Mouse (Mus musculus): ENCODE measurements around the gene Camk2d.

Gene Camk2d

GRCm38 (mm10) chr3:126746148-126746803, 150.2 kb downstream of the Camk2d start:
- DNase-seq (ENCODE audit: low spot score in 2 of 2): no peak

GRCm38 (mm10) chr3:126747628-126748027, 151.5 kb downstream of the Camk2d start:
- no peak for DNase-seq (ENCODE audit: low spot score in 2 of 2)

- no peak for DNase-seq (ENCODE audit: low spot score in 2 of 2)
Observed at GRCm38 (mm10) chr3:126751377-126752098, 155.4 kb downstream of the Camk2d start.

- no peak for DNase-seq (ENCODE audit: low spot score in 2 of 2)
Observed at GRCm38 (mm10) chr3:126752978-126753377, 156.9 kb downstream of the Camk2d start.

GRCm38 (mm10) chr3:126758398-126758797, 162.3 kb downstream of the Camk2d start:
- DNase-seq (ENCODE audit: low spot score in 2 of 2): no peak

- no peak for DNase-seq (ENCODE audit: low spot score in 2 of 2)
Observed at GRCm38 (mm10) chr3:126760608-126761007, 164.5 kb downstream of the Camk2d start.

GRCm38 (mm10) chr3:126764745-126765144, 168.6 kb downstream of the Camk2d start:
- DNase-seq (ENCODE audit: low spot score in 2 of 2): no peak

- no peak for DNase-seq (ENCODE audit: low spot score in 2 of 2)
Observed at GRCm38 (mm10) chr3:126770056-126770455, 174.0 kb downstream of the Camk2d start.

- no peak for DNase-seq (ENCODE audit: low spot score in 2 of 2)
Observed at GRCm38 (mm10) chr3:126771032-126771431, 174.9 kb downstream of the Camk2d start.

- peak; percentile 63 to 84 for DNase-seq (ENCODE audit: low spot score in 2 of 2)
Observed at GRCm38 (mm10) chr3:126771541-126771940, 175.4 kb downstream of the Camk2d start.

- no peak for DNase-seq (ENCODE audit: low spot score in 2 of 2)
Observed at GRCm38 (mm10) chr3:126776001-126776400, 179.9 kb downstream of the Camk2d start.

- DNase-seq (ENCODE audit: low spot score in 2 of 2): no peak
Observed at GRCm38 (mm10) chr3:126777101-126777500, 181.0 kb downstream of the Camk2d start.

GRCm38 (mm10) chr3:126777879-126778278, 181.8 kb downstream of the Camk2d start:
- DNase-seq (ENCODE audit: low spot score in 2 of 2): no peak

- DNase-seq (ENCODE audit: low spot score in 2 of 2): no peak
Observed at GRCm38 (mm10) chr3:126780014-126780615, 184.0 kb downstream of the Camk2d start.

GRCm38 (mm10) chr3:126793035-126793964, 197.2 kb downstream of the Camk2d start:
- no peak for DNase-seq (ENCODE audit: low spot score in 2 of 2)

GRCm38 (mm10) chr3:126795904-126796303, 199.8 kb downstream of the Camk2d start:
- no peak for DNase-seq (ENCODE audit: low spot score in 2 of 2)

GRCm38 (mm10) chr3:126797025-126797424, 200.9 kb downstream of the Camk2d start:
- DNase-seq (ENCODE audit: low spot score in 2 of 2): no peak

- no peak for DNase-seq (ENCODE audit: low spot score in 2 of 2)
Observed at GRCm38 (mm10) chr3:126797810-126798209, 201.7 kb downstream of the Camk2d start.

GRCm38 (mm10) chr3:126802988-126803387, 206.9 kb downstream of the Camk2d start:
- no peak for DNase-seq (ENCODE audit: low spot score in 2 of 2)

GRCm38 (mm10) chr3:126804968-126805367, 208.9 kb downstream of the Camk2d start:
- DNase-seq (ENCODE audit: low spot score in 2 of 2): no peak

GRCm38 (mm10) chr3:126806145-126806544, 210.0 kb downstream of the Camk2d start:
- DNase-seq (ENCODE audit: low spot score in 2 of 2): no peak

GRCm38 (mm10) chr3:126809915-126810314, 213.8 kb downstream of the Camk2d start:
- no peak for DNase-seq (ENCODE audit: low spot score in 2 of 2)
